Mouse (Mus musculus) lung, adult 2 months (tissue): Measurements from ENCODE around the gene Vamp2.

Experiments used
- CTCF ChIP-seq: fragments of 200-500 bp; IDR thresholded peaks from 2 replicates; pipeline ENCODE4 v1.5.1; 2011; ENCODE audit warnings: mild to moderate bottlenecking, low read length, control low read depth; ENCODE audit not compliant: insufficient read depth
- POLR2A ChIP-seq: fragments of 200-500 bp; IDR thresholded peaks from 2 replicates; pipeline ENCODE4 v1.6.1; 2011; ENCODE audit warnings: low read depth, mild to moderate bottlenecking, control low read depth, low read length, borderline replicate concordance; ENCODE audit errors: extremely low read depth

DNA sequence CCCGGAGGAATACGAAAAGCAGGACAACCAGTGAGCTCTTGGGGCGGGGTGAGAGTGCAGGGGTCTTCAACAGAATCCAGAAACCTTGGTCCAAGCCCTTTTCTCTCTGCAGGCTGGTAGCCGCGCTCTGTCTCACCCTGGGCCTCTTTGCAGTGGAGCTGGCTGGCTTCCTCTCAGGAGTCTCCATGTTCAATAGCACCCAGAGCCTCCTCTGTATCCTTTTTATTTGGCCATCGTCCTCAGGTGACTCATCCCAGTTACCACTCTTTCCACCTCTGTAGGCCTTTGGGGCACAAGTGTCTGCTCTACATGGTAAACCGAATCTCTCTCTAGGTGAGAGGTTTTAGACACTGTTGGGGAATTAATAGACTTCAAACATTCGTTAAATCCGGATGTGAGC, 17.0 kb upstream of the Vamp2 start:
- TF ChIP-seq POLR2A (no peak), CTCF (no peak)
